Mouse (Mus musculus) heart, adult 2 months (tissue): ENCODE results near the gene Aoc3. TPM values are rescaled to one million over a fixed set of nuclear protein-coding genes. Genes with fewer than 3 reads are reported as not detected.

Experiments
- DNase-seq, 2 experiments: peaks; one replicate each; pipeline ENCODE4 v3.0.0; 2021
- H3K27ac ChIP-seq: fragments of 200-600 bp; 2 replicates; pipeline ENCODE4 v1.8.1; 2022
- H3K27me3 ChIP-seq: fragments of 200-500 bp; 2 replicates; pipeline ENCODE4 v1.6.1; 2012; ENCODE audit warnings: mild to moderate bottlenecking, low read length, inconsistent platforms, mixed read lengths; ENCODE audit not compliant: control insufficient read depth, insufficient read depth
- H3K36me3 ChIP-seq: fragments of 200-500 bp; 2 replicates; pipeline ENCODE4 v1.6.1; 2012; ENCODE audit warnings: low read length, inconsistent platforms; ENCODE audit not compliant: control insufficient read depth, insufficient read depth
- H3K4me1 ChIP-seq: fragments of 200-500 bp; 2 replicates; pipeline ENCODE4 v1.6.1; 2011; ENCODE audit warnings: low read length; ENCODE audit not compliant: control insufficient read depth, insufficient read depth
- H3K4me3 ChIP-seq: fragments of 200-600 bp; 2 replicates; pipeline ENCODE4 v1.8.1; 2022
- H3K79me2 ChIP-seq: fragments of 200-500 bp; replicated peaks from 2 replicates; pipeline ENCODE4 v1.6.1; 2012; ENCODE audit warnings: mild to moderate bottlenecking, inconsistent platforms, low read length, moderate library complexity, mixed read lengths; ENCODE audit not compliant: control insufficient read depth, insufficient read depth
- H3K9ac ChIP-seq: fragments of 200-500 bp; 2 replicates; pipeline ENCODE4 v1.6.1; 2012; ENCODE audit warnings: low read depth, mild to moderate bottlenecking, control low read depth, inconsistent platforms, low read length, mixed read lengths
- CTCF ChIP-seq: fragments of 200-600 bp; IDR thresholded peaks from 2 replicates; pipeline ENCODE4 v1.8.1; 2022; ENCODE audit warnings: antibody characterized with exemption, mild to moderate bottlenecking, moderate library complexity
- EP300 ChIP-seq: fragments of 200-500 bp; IDR thresholded peaks from 2 replicates; pipeline ENCODE4 v1.6.1; 2011; ENCODE audit warnings: low read depth, low read length, control low read depth; ENCODE audit not compliant: insufficient read depth
- POLR2A ChIP-seq: fragments of 200-500 bp; IDR thresholded peaks from 2 replicates; pipeline ENCODE4 v1.6.1; 2011; ENCODE audit warnings: mild to moderate bottlenecking, low read depth, low read length, control low read depth; ENCODE audit not compliant: insufficient read depth
- WGBS: fragments of 180-500 bp; shearing (Covaris S2); methylation state at CpG from one replicate; pipeline ENCODE4 v1.1.7; 2018; 5-methylcytosine and 5-hydroxymethylcytosine counted together
- intact Hi-C: fragments of 180-260 bp; cut with DNase I; formaldehyde crosslinking; loops from one replicate; pipeline ENCODE4 v1.15.1; 2025
- polyA plus RNA-seq: library from polyadenylated mRNA; depleted of rRNA; stranded (reverse); fragments of >200 nt; gene quantifications from 2 replicates; pipeline ENCODE4 v1.2.3, GENCODE M21; 2012
- total RNA-seq, 2 experiments: library from RNA; stranded (reverse); gene quantifications; 2 replicates each; pipeline ENCODE4 v1.2.3; 2021

Aoc3 gene
- total and polyA plus RNA-seq, 3 experiments = 11.5 to 21.8 (median 13.3) TPM

- intact Hi-C loops = no loop called here
- TF ChIP-seq POLR2A = no peak
- TF ChIP-seq CTCF = no peak
- TF ChIP-seq EP300 = no peak
- Histone ChIP-seq H3K9ac (no peak overlapping the region), H3K27me3 (no peaks in the 10 kb centered on the region), H3K4me3 (no peak overlapping the region), H3K79me2 (peaks cover 5% of the 10 kb centered on the region; the same call in 1 of the 2 replicates), H3K27ac (no peak overlapping the region), H3K4me1 (0 out of 2 replicates have a peak, but pooled peaks cover 1% of the 10 kb centered on the region), H3K36me3 (no peaks in the 10 kb centered on the region)
- 15% methylated on average over 3 of the region's 3 CpGs for WGBS
- DNase-seq = no peak
Measured at GRCm38 (mm10) chr11:101312150-101312549, 18.3 kb upstream of the Aoc3 start.

- no peak for DNase-seq
- Histone ChIP-seq H3K4me3 (no peak overlapping the region), H3K36me3 (no peaks in the 10 kb centered on the region), H3K27me3 (no peaks in the 10 kb centered on the region), H3K9ac (no peak overlapping the region), H3K79me2 (peaks cover 5% of the 10 kb centered on the region), H3K4me1 (0 out of 2 replicates have a peak, but pooled peaks cover 1% of the 10 kb centered on the region), H3K27ac (no peak overlapping the region)
- TF ChIP-seq CTCF = peak; percentile 19
- TF ChIP-seq EP300 = no peak
- WGBS = 97% methylated on average over 1 of the region's 1 CpGs
- intact Hi-C loops = no loop called here
Measured at GRCm38 (mm10) chr11:101314567-101314966, 15.8 kb upstream of the Aoc3 start.

DNA sequence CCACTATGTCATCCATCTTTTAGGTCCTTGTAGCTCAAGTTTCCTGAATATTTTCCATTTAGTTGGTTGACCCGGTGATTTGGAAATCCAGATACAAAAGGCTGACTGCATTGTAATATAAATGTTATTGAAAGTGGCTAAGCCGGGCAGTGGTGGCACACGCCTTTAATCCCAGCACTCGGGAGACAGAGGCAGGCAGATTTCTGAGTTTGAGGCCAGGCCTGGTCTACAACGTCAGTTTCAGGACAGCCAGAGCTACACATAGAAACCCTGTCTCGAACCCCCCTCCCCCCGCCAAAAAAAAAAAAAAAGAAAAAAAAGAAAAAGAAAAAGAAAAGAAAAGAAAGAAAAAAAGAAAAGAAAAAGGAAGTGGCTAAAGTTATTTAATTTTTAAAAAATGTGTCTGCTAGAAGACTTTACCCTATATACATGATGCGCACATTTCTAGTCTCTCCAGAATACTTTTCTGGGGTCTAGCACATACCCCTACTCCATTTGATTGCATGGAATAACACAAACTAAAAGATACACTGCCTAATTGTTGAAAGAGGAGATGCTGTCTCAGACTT lies 15.2 kb upstream of the Aoc3 start:
- H3K9ac ChIP-seq = no peak overlapping the region; the same call in 1 of the 2 replicates
- H3K36me3 ChIP-seq = no peaks in the 10 kb centered on the region
- intact Hi-C loops = no loop called here
- DNase-seq = no peak
- H3K27ac ChIP-seq = peak overlapping the region; percentile 89
- 82% methylated on average over 8 of the region's 8 CpGs for WGBS
- H3K4me1 ChIP-seq = 0 out of 2 replicates have a peak, but pooled peaks cover 1% of the 10 kb centered on the region
- peaks cover 5% of the 10 kb centered on the region for H3K79me2 ChIP-seq
- no peaks in the 10 kb centered on the region for H3K27me3 ChIP-seq
- TF ChIP-seq POLR2A (no peak), EP300 (no peak)
- H3K4me3 ChIP-seq = peak overlapping the region; percentile 100

DNA sequence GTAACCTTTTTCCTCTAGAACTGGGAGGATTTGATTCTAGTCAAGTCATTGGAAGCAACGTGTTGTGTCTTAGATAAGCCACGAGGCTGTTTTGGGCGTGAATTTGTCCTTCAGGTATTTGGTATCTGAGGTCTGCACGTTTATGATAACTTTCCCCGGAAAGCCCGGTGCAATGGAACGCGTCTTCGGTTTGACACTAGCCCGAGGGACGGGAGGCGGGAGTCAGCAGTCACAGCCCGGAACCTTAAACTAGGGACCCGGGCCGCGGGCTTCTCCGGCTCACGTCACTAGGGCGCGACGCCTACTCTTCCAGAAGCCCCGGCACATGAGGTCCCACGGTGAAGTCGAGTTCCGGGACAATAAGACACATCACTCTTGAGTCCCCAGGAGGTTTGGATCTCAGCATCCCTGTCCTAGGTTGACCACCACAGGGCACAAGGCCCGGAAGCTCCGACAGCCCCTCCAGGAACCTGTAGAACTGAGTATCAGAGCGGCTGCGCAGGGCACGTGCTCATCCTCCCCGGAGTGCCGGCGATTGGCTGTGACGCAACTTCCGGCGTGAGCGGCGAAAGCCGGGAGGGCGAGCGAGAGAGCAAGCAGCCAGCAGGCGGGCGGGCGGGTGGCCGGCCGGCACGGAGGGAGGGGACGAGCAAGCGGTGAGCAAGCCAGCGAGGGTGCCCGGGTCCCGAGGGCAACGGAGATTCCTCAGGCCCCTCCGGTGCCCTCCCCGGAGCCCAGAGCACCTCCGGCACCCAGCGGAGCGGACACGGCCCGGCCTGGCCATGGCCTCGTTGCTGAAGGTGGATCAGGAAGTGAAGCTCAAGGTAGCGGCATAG lies 14.5 kb upstream of the Aoc3 start, which contains the start of gene Psme3:
Gene Psme3, plus strand, starts transcription at position 549 of the 836 bp plus-strand sequence.
- under 1% methylated on average over 62 of the region's 62 CpGs for WGBS
- H3K4me1 ChIP-seq = 0 out of 2 replicates have a peak, but pooled peaks cover 1% of the 10 kb centered on the region
- peaks cover 5% of the 10 kb centered on the region for H3K79me2 ChIP-seq
- intact Hi-C loops = no loop called here
- H3K36me3 ChIP-seq = no peaks in the 10 kb centered on the region
- H3K27me3 ChIP-seq = no peaks in the 10 kb centered on the region
- H3K27ac ChIP-seq = peak within 1 kb of the TSS; percentile 89
- peak within 1 kb of the TSS; percentile 88 for H3K9ac ChIP-seq
- TF ChIP-seq POLR2A = peak; percentile 63
- peak; percentile 54; the same call in 1 of the 2 replicates for TF ChIP-seq EP300
- TF ChIP-seq CTCF = peak; percentile 32
- peak; percentile 95 for DNase-seq
- H3K4me3 ChIP-seq = peak within 1 kb of the TSS; percentile 100

DNA sequence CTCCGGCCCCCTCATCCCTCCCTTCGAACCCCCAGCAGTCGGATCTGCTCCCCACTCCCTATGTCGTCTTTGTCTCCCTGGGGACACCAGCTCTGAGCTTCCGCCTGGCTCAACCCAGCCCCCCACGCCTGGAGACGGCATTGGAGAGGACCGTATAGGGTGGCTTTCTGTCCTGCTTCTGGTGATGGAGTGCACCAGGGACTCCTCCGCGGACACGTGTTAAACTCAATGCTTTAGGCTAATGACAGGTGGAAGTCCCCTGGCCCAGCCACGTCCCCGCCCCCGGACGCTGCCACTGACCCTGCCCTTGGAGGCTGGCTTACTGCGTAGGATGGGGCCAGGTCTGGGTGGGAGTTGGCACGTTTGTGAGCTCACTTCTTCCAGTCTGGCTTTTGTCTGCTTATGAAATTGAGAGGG lies 13.9 kb upstream of the Aoc3 start:
- under 1% methylated on average over 17 of the region's 17 CpGs for WGBS
- peaks cover 5% of the 10 kb centered on the region for H3K79me2 ChIP-seq
- intact Hi-C loops = no loop called here
- H3K9ac ChIP-seq = peak overlapping the region; percentile 88
- peak overlapping the region; percentile 100 for H3K4me3 ChIP-seq
- 0 out of 2 replicates have a peak, but pooled peaks cover 1% of the 10 kb centered on the region for H3K4me1 ChIP-seq
- peak overlapping the region; percentile 89 for H3K27ac ChIP-seq
- no peaks in the 10 kb centered on the region for H3K36me3 ChIP-seq
- no peak for DNase-seq
- TF ChIP-seq EP300 (no peak), POLR2A (no peak), CTCF (no peak)
- H3K27me3 ChIP-seq = no peaks in the 10 kb centered on the region

- no peaks in the 10 kb centered on the region for H3K27me3 ChIP-seq
- no peaks in the 10 kb centered on the region; the same call in 1 of the 2 replicates for H3K4me1 ChIP-seq
- H3K9ac ChIP-seq = no peak overlapping the region
- no peak overlapping the region for H3K27ac ChIP-seq
- TF ChIP-seq EP300 = peak; percentile 91; the same call in 1 of the 2 replicates
- no peak for TF ChIP-seq POLR2A
- peak; percentile 99 for TF ChIP-seq CTCF
- DNase-seq = peak; percentile 67 to 83
- intact Hi-C loops = loop anchor here (1.0 to 10.0 kb wide), 2 partner anchors 72 to 231 kb away; partner anchors contain the start of genes Brca1 and Nbr1
- WGBS = 7% methylated on average over 4 of the region's 4 CpGs
- H3K4me3 ChIP-seq = no peak overlapping the region
- H3K36me3 ChIP-seq = no peaks in the 10 kb centered on the region
- no peaks in the 10 kb centered on the region for H3K79me2 ChIP-seq
Measured at GRCm38 (mm10) chr11:101323609-101324008, 6.8 kb upstream of the Aoc3 start.
